In genomic region chr1:55884576-55884975, GRCm38 (mm10) we compare ENCODE assay signal across 17 mouse cellular contexts.
"Had no signal": no experiment of that assay in that cellular context is flagged by ENCODE, and none has a peak within 500 bp of the region (broad histone marks: within the 10 kb centered on the region; RNA-seq: fewer than 3 reads in every experiment).

No protein-coding gene starts in this region.

- H3K36me3 ChIP-seq: liver, embryonic 15.5 days; lung, embryonic 15.5 days; midbrain, embryonic 12.5 days; neural tube, embryonic 12.5 days; stomach, embryonic 15.5 days had no signal

- H3K27me3 ChIP-seq: neural tube, embryonic 12.5 days had no signal

- H3K4me1 ChIP-seq: liver, embryonic 15.5 days; lung, embryonic 15.5 days; megakaryocyte, embryonic 14.5 days; stomach, embryonic 15.5 days had no signal

- DNase-seq: liver, postnatal 0 days; lung, adult 2 months; lung, postnatal 14 days; lung, postnatal 36 days; midbrain, embryonic 14.5 days; right cerebral cortex, postnatal 14 days; thymus, adult 18-20 months; thymus, postnatal 14 days; thymus, postnatal 36 days had no signal

- H3K4me2 ChIP-seq: liver, embryonic 15.5 days; lung, embryonic 15.5 days; midbrain, embryonic 12.5 days; neural tube, embryonic 12.5 days; stomach, embryonic 15.5 days had no signal

- H3K27ac ChIP-seq: liver, embryonic 15.5 days; lung, embryonic 15.5 days; macrophage; midbrain, embryonic 12.5 days; neural tube, embryonic 12.5 days; stomach, embryonic 15.5 days had no signal

- H3K9ac ChIP-seq: liver, embryonic 15.5 days; liver, postnatal 0 days; lung, embryonic 15.5 days; midbrain, embryonic 12.5 days; neural tube, embryonic 12.5 days; stomach, embryonic 15.5 days had no signal

- H3K4me3 ChIP-seq: liver, embryonic 15.5 days; lung, embryonic 15.5 days; megakaryocyte, embryonic 14.5 days; midbrain, embryonic 12.5 days; neural tube, embryonic 12.5 days; stomach, embryonic 15.5 days had no signal

- ATAC-seq: liver, postnatal 0 days; lung, postnatal 0 days had no signal

- H3K9me3 ChIP-seq: liver, embryonic 15.5 days; lung, embryonic 15.5 days; megakaryocyte, embryonic 14.5 days; stomach, embryonic 15.5 days had no signal
